ENCODE assay signal across 8 mouse cellular contexts in genomic region chr16:18423915-18424265, GRCm38 (mm10). TPM values are rescaled to one million over a fixed set of nuclear protein-coding genes. Genes with fewer than 3 reads are reported as not detected.
DNase-seq lines count a peak whose midpoint lies in the region; ATAC-seq and TF ChIP-seq lines count a peak whose summit lies in the region.

No protein-coding gene starts in this region.

- ATAC-seq in forebrain, embryonic 15.5 days (replicated peaks) = no peak
- ATAC-seq in kidney, embryonic 14.5 days (ENCODE audit: low FRiP score, low TSS enrichment) = no peak
- ATAC-seq in stomach, embryonic 16.5 days (ENCODE audit: insufficient read depth, low FRiP score) = no peak
- no peak for ATAC-seq in megakaryocyte-erythroid progenitor cell, adult 5-6 weeks (replicated peaks; ENCODE audit: low FRiP score, low TSS enrichment, poor library complexity, severe bottlenecking)

- no peaks in the 10 kb centered on the region for H3K9me3 ChIP-seq in forebrain, embryonic 10.5 days
- H3K9me3 ChIP-seq in forebrain, embryonic 15.5 days = no peaks in the 10 kb centered on the region
- H3K9me3 ChIP-seq in kidney, embryonic 14.5 days (ENCODE audit: control insufficient read depth, low read length) = no peaks in the 10 kb centered on the region
- H3K9me3 ChIP-seq in stomach, embryonic 16.5 days (replicated peaks; ENCODE audit: control insufficient read depth, low read length) = no peaks in the 10 kb centered on the region

- H3K36me3 ChIP-seq in forebrain, embryonic 10.5 days (replicated peaks) = peaks cover 41% of the 10 kb centered on the region
- H3K36me3 ChIP-seq in forebrain, embryonic 15.5 days = peaks cover 12% of the 10 kb centered on the region; the same call in 1 of the 2 replicates
- H3K36me3 ChIP-seq in kidney, embryonic 14.5 days (ENCODE audit: control insufficient read depth, insufficient read depth, low read length) = no peaks in the 10 kb centered on the region; the same call in 1 of the 2 replicates
- H3K36me3 ChIP-seq in testis, adult 2 months (ENCODE audit: control insufficient read depth, insufficient read depth, low read length) = no peaks in the 10 kb centered on the region
- no peaks in the 10 kb centered on the region; the same call in 1 of the 2 replicates for H3K36me3 ChIP-seq in stomach, embryonic 16.5 days (ENCODE audit: control insufficient read depth, insufficient read depth, low read length)

- no peak for TF ChIP-seq POLR2A in testis, adult 2 months (IDR thresholded peaks at IDR 0.05; ENCODE audit: control insufficient read depth, low read depth, low read length)

- H3K4me3 ChIP-seq in forebrain, embryonic 10.5 days = no peak overlapping the region
- no peak overlapping the region for H3K4me3 ChIP-seq in forebrain, embryonic 15.5 days
- H3K4me3 ChIP-seq in kidney, embryonic 14.5 days (ENCODE audit: low read length) = no peak overlapping the region
- H3K4me3 ChIP-seq in testis, adult 2 months (ENCODE audit: control insufficient read depth, low read depth, low read length) = no peak overlapping the region
- no peak overlapping the region for H3K4me3 ChIP-seq in stomach, embryonic 16.5 days (replicated peaks; ENCODE audit: low read length)

- H3K9ac ChIP-seq in forebrain, embryonic 15.5 days (replicated peaks) = no peak overlapping the region
- no peak overlapping the region; the same call in 1 of the 2 replicates for H3K9ac ChIP-seq in kidney, embryonic 14.5 days (ENCODE audit: low read depth, low read length)
- 0 out of 2 replicates have a peak overlapping the region, but pooled peaks have one; percentile 41 for H3K9ac ChIP-seq in stomach, embryonic 16.5 days (ENCODE audit: low read length)

- no peaks in the 10 kb centered on the region for H3K27me3 ChIP-seq in forebrain, embryonic 10.5 days (ENCODE audit: poor library complexity, severe bottlenecking)
- H3K27me3 ChIP-seq in forebrain, embryonic 15.5 days = no peaks in the 10 kb centered on the region
- no peaks in the 10 kb centered on the region for H3K27me3 ChIP-seq in kidney, embryonic 14.5 days (ENCODE audit: control insufficient read depth, insufficient read depth, low read length)
- H3K27me3 ChIP-seq in testis, adult 2 months (ENCODE audit: control insufficient read depth, insufficient read depth, low read length) = no peaks in the 10 kb centered on the region
- H3K27me3 ChIP-seq in stomach, embryonic 16.5 days (ENCODE audit: control insufficient read depth, insufficient read depth, low read length) = no peaks in the 10 kb centered on the region

- H3K4me2 ChIP-seq in forebrain, embryonic 15.5 days (replicated peaks) = no peak overlapping the region
- no peak overlapping the region for H3K4me2 ChIP-seq in kidney, embryonic 14.5 days (replicated peaks; ENCODE audit: low read depth, low read length)
- no peak overlapping the region for H3K4me2 ChIP-seq in stomach, embryonic 16.5 days (ENCODE audit: low read depth, low read length)

- no peak for TF ChIP-seq CTCF in testis, adult 2 months (IDR thresholded peaks at IDR 0.05; ENCODE audit: control insufficient read depth, insufficient read depth, insufficient replicate concordance, low read depth, low read length)

- H3K27ac ChIP-seq in forebrain, embryonic 10.5 days = peak overlapping the region; percentile 25; the same call in 1 of the 2 replicates
- no peak overlapping the region for H3K27ac ChIP-seq in forebrain, embryonic 15.5 days (replicated peaks)
- peak overlapping the region; percentile 55; the same call in 1 of the 2 replicates for H3K27ac ChIP-seq in kidney, embryonic 14.5 days (ENCODE audit: low read depth, low read length)
- peak overlapping the region; percentile 57; the same call in 1 of the 2 replicates for H3K27ac ChIP-seq in testis, adult 2 months (ENCODE audit: control insufficient read depth, insufficient read depth, low read depth, low read length)
- no peak overlapping the region for H3K27ac ChIP-seq in stomach, embryonic 16.5 days (ENCODE audit: low read length)

- WGBS in forebrain, embryonic 10.5 days = 86% methylated on average over 5 of the region's 5 CpGs
- WGBS in forebrain, embryonic 15.5 days = 97% methylated on average over 5 of the region's 5 CpGs
- 78% methylated on average over 5 of the region's 5 CpGs for WGBS in kidney, embryonic 14.5 days
- WGBS in stomach, embryonic 16.5 days = 77% methylated on average over 5 of the region's 5 CpGs

- DNase-seq in forebrain, embryonic 10.5 days (ENCODE audit: extremely low spot score, low spot score) = no peak
- no peak for DNase-seq in kidney, adult 11 months
- DNase-seq in testis, postnatal 14 days (ENCODE audit: low spot score) = no peak

- H3K4me1 ChIP-seq in forebrain, embryonic 10.5 days = peaks cover 47% of the 10 kb centered on the region
- peaks cover 28% of the 10 kb centered on the region for H3K4me1 ChIP-seq in forebrain, embryonic 15.5 days
- peaks cover 29% of the 10 kb centered on the region for H3K4me1 ChIP-seq in kidney, embryonic 14.5 days (ENCODE audit: control insufficient read depth, insufficient read depth, low read length)
- peaks cover 11% of the 10 kb centered on the region for H3K4me1 ChIP-seq in testis, adult 2 months (ENCODE audit: control insufficient read depth, insufficient read depth, low read length)
- peaks cover 31% of the 10 kb centered on the region for H3K4me1 ChIP-seq in stomach, embryonic 16.5 days (ENCODE audit: control insufficient read depth, insufficient read depth, low read length)

RNA-seq across cellular contexts. Expression of gene Txnrd2, which starts 2.3 kb away (rescaled TPM):
- 31.6 and 35.1 TPM in 2 replicates for polyA plus RNA-seq in forebrain, embryonic 10.5 days (2016; fragmentation: Nextera tagmentation; extraction: Ambion mirVana)
- 24.2 and 26.3 TPM in 2 replicates for polyA plus RNA-seq in forebrain, embryonic 15.5 days (2015; fragmentation: Nextera tagmentation; extraction: Ambion mirVana)
- polyA plus RNA-seq in kidney, embryonic 14.5 days (2014; fragmentation: Nextera tagmentation; extraction: Ambion mirVana) = 21.9 and 23.6 TPM in 2 replicates
- polyA plus RNA-seq in testis, adult 2 months (2012; rRNA removed) = 4.3 and 4.5 TPM in 2 replicates
- polyA plus RNA-seq in stomach, embryonic 16.5 days (2015; fragmentation: Nextera tagmentation; extraction: Ambion mirVana) = 19.2 and 23.7 TPM in 2 replicates
- total RNA-seq in megakaryocyte-erythroid progenitor cell, adult 5-6 weeks (2014; fragmentation: Nextera tagmentation) = 75.4 and 82.3 TPM in 2 replicates
- 97.2 and 145 TPM in 2 replicates for total RNA-seq in megakaryocyte-erythroid progenitor cell, adult 5-6 weeks (2017)

RNA-seq across cellular contexts. Expression of gene Comt, which starts 2.8 kb away (rescaled TPM):
- polyA plus RNA-seq in forebrain, embryonic 10.5 days (2016; fragmentation: Nextera tagmentation; extraction: Ambion mirVana) = 58.1 and 60.1 TPM in 2 replicates
- polyA plus RNA-seq in forebrain, embryonic 15.5 days (2015; fragmentation: Nextera tagmentation; extraction: Ambion mirVana) = 83.0 and 84.4 TPM in 2 replicates
- 78.7 and 89.0 TPM in 2 replicates for polyA plus RNA-seq in kidney, embryonic 14.5 days (2014; fragmentation: Nextera tagmentation; extraction: Ambion mirVana)
- polyA plus RNA-seq in testis, adult 2 months (2012; rRNA removed) = 12.2 and 20.1 TPM in 2 replicates
- polyA plus RNA-seq in stomach, embryonic 16.5 days (2015; fragmentation: Nextera tagmentation; extraction: Ambion mirVana) = 105 and 119 TPM in 2 replicates
- total RNA-seq in megakaryocyte-erythroid progenitor cell, adult 5-6 weeks (2014; fragmentation: Nextera tagmentation) = 84.0 and 105 TPM in 2 replicates
- total RNA-seq in megakaryocyte-erythroid progenitor cell, adult 5-6 weeks (2017) = 56.1 and 59.7 TPM in 2 replicates

Comparison
In these comparisons a context has a peak if more than half of its experiments do, and no peak if none do; other contexts are left out.
1. H3K27ac ChIP-seq: peak in forebrain, embryonic 10.5 days (single experiment), kidney, embryonic 14.5 days (single experiment) and testis, adult 2 months (single experiment); none in forebrain, embryonic 15.5 days (single experiment) and stomach, embryonic 16.5 days (single experiment).